Mouse (Mus musculus) CH12.LX (cell line): Measurements from ENCODE around the gene Pakap.

Experiments used
- CTCF ChIP-seq, 2 experiments: IDR thresholded peaks in 1 of 2; conservative IDR thresholded peaks in 1 of 2; 2 replicates each; pipeline ENCODE4 v1.5.1; 2011 to 2012; ENCODE audit warnings: low read depth in 2 of 2, low read length in 2 of 2, improper control_type of control experiment in 1 of 2, inconsistent platforms in 1 of 2, mild to moderate bottlenecking in 1 of 2, moderate library complexity in 1 of 2
- E2F4 ChIP-seq: IDR thresholded peaks from 2 replicates; pipeline ENCODE4 v1.6.1; 2011; ENCODE audit warnings: low read depth, low read length, improper control_type of control experiment; ENCODE audit not compliant: insufficient replicate concordance
- EP300 ChIP-seq: IDR thresholded peaks from 2 replicates; pipeline ENCODE4 v1.6.1; 2011; ENCODE audit warnings: low read length, improper control_type of control experiment
- ETS1 ChIP-seq: conservative IDR thresholded peaks from 2 replicates; pipeline ENCODE4 v1.6.1; 2012; ENCODE audit warnings: low read depth, mild to moderate bottlenecking, inconsistent platforms, low read length, improper control_type of control experiment, moderate library complexity
- MAZ ChIP-seq: IDR thresholded peaks from 2 replicates; pipeline ENCODE4 v1.6.1; 2012; ENCODE audit warnings: low read depth, mild to moderate bottlenecking, inconsistent platforms, low read length, improper control_type of control experiment, moderate library complexity
- MEF2A ChIP-seq: IDR thresholded peaks from 2 replicates; pipeline ENCODE4 v1.6.1; 2014; ENCODE audit warnings: low read depth, mild to moderate bottlenecking, inconsistent platforms, low read length, improper control_type of control experiment, borderline replicate concordance
- MXI1 ChIP-seq: IDR thresholded peaks from 2 replicates; pipeline ENCODE4 v1.6.1; 2011; ENCODE audit warnings: mild to moderate bottlenecking, low read depth, low read length, improper control_type of control experiment
- POLR2AphosphoS2 ChIP-seq: IDR thresholded peaks from 2 replicates; pipeline ENCODE4 v1.6.1; 2011; ENCODE audit warnings: low read depth, low read length, improper control_type of control experiment
- SMC3 ChIP-seq: IDR thresholded peaks from 2 replicates; pipeline ENCODE4 v1.6.1; 2011; ENCODE audit warnings: low read depth, low read length, improper control_type of control experiment
- USF2 ChIP-seq: conservative IDR thresholded peaks from 2 replicates; pipeline ENCODE4 v1.6.1; 2011; ENCODE audit warnings: low read depth, low read length, improper control_type of control experiment

- TF ChIP-seq USF2: no peak
- no peak for TF ChIP-seq MAZ
- no peak for TF ChIP-seq MXI1
- TF ChIP-seq ETS1: no peak
- no peak for TF ChIP-seq SMC3
- no peak for TF ChIP-seq CTCF (conservative IDR thresholded peaks at IDR 0.05 in 1 of 2, IDR thresholded peaks at IDR 0.05 in 1 of 2; ENCODE audit: low read depth in 2 of 2, low read length in 2 of 2)
- no peak for TF ChIP-seq POLR2AphosphoS2
- no peak for TF ChIP-seq EP300
- no peak for TF ChIP-seq MEF2A
- no peak for TF ChIP-seq E2F4
Measured at GRCm38 (mm10) chr4:57801986-57802385, 234.0 kb downstream of the Pakap start.
